ENCODE assay signal across 9 mouse cellular contexts in genomic region chr9:45935628-45936210, GRCm38 (mm10). TPM values are rescaled to one million over a fixed set of nuclear protein-coding genes. Genes with fewer than 3 reads are reported as not detected.
A peak's percentile ranks its signal among the peaks of the same experiment; 100 is the strongest.
DNase-seq lines count a peak whose midpoint lies in the region; ATAC-seq lines count a peak whose summit lies in the region.
"Had no signal": no experiment of that assay in that cellular context is flagged by ENCODE, and none has a peak within 500 bp of the region (broad histone marks: within the 10 kb centered on the region; RNA-seq: fewer than 3 reads in every experiment).

TSS of gene Tagln (minus strand) at chr9:45936058.

- H3K27me3 ChIP-seq in embryonic facial prominence, embryonic 10.5 days (replicated peaks; ENCODE audit: low read depth, poor library complexity, severe bottlenecking): peaks cover 9% of the 10 kb centered on the region
- H3K27me3 ChIP-seq in heart, embryonic 12.5 days (replicated peaks): no peaks in the 10 kb centered on the region
- H3K27me3 ChIP-seq in midbrain, embryonic 16.5 days (ENCODE audit: control insufficient read depth, insufficient read depth, low read depth, low read length): no peaks in the 10 kb centered on the region

- WGBS in embryonic facial prominence, embryonic 10.5 days: 11% methylated on average over 21 of the region's 21 CpGs
- 3% methylated on average over 21 of the region's 21 CpGs for WGBS in heart, embryonic 12.5 days
- 20% methylated on average over 21 of the region's 21 CpGs for WGBS in large intestine, adult 2 months
- 9% methylated on average over 21 of the region's 21 CpGs for WGBS in midbrain, embryonic 16.5 days

- ATAC-seq in heart, embryonic 12.5 days (ENCODE audit: insufficient number of reproducible peaks, low FRiP score): peak; percentile 64
- ATAC-seq in midbrain, embryonic 16.5 days: no peak

- peak within 1 kb of the TSS; percentile 66 for H3K9ac ChIP-seq in heart, embryonic 12.5 days
- no peak within 1 kb of the TSS; the same call in 1 of the 2 replicates for H3K9ac ChIP-seq in midbrain, embryonic 16.5 days (ENCODE audit: low read depth, low read length)
- H3K9ac ChIP-seq: liver, embryonic 15.5 days had no signal

- H3K27ac ChIP-seq in embryonic facial prominence, embryonic 10.5 days (replicated peaks): peak within 1 kb of the TSS; percentile 26; the same call in 1 of the 2 replicates
- H3K27ac ChIP-seq in heart, embryonic 12.5 days (ENCODE audit: poor library complexity, severe bottlenecking): peak within 1 kb of the TSS; percentile 76
- H3K27ac ChIP-seq in midbrain, embryonic 16.5 days (ENCODE audit: low read length): no peak within 1 kb of the TSS
- H3K27ac ChIP-seq: liver, embryonic 15.5 days had no signal

- H3K4me1 ChIP-seq in embryonic facial prominence, embryonic 10.5 days: peaks cover 15% of the 10 kb centered on the region
- peaks cover 41% of the 10 kb centered on the region for H3K4me1 ChIP-seq in heart, embryonic 12.5 days (replicated peaks)
- H3K4me1 ChIP-seq in midbrain, embryonic 16.5 days (ENCODE audit: control insufficient read depth, insufficient read depth, low read length): no peaks in the 10 kb centered on the region
- H3K4me1 ChIP-seq: liver, embryonic 15.5 days had no signal

- no peaks in the 10 kb centered on the region for H3K9me3 ChIP-seq in embryonic facial prominence, embryonic 10.5 days
- no peaks in the 10 kb centered on the region for H3K9me3 ChIP-seq in heart, embryonic 12.5 days (replicated peaks)
- no peaks in the 10 kb centered on the region for H3K9me3 ChIP-seq in midbrain, embryonic 16.5 days (replicated peaks; ENCODE audit: control insufficient read depth, low read length, poor library complexity, severe bottlenecking)
- H3K9me3 ChIP-seq: liver, embryonic 15.5 days had no signal

- H3K36me3 ChIP-seq in embryonic facial prominence, embryonic 10.5 days (replicated peaks): peaks cover 40% of the 10 kb centered on the region
- peaks cover 36% of the 10 kb centered on the region for H3K36me3 ChIP-seq in heart, embryonic 12.5 days
- H3K36me3 ChIP-seq in midbrain, embryonic 16.5 days (ENCODE audit: control insufficient read depth, insufficient read depth, low read length): peaks cover 10% of the 10 kb centered on the region

- peak within 1 kb of the TSS; percentile 71 for H3K4me2 ChIP-seq in heart, embryonic 12.5 days
- peak within 1 kb of the TSS; percentile 33 for H3K4me2 ChIP-seq in midbrain, embryonic 16.5 days (ENCODE audit: low read length)
- H3K4me2 ChIP-seq: liver, embryonic 15.5 days had no signal

- H3K4me3 ChIP-seq in embryonic facial prominence, embryonic 10.5 days: peak within 1 kb of the TSS; percentile 43
- peak within 1 kb of the TSS; percentile 46 for H3K4me3 ChIP-seq in heart, embryonic 12.5 days
- no peak within 1 kb of the TSS for H3K4me3 ChIP-seq in midbrain, embryonic 16.5 days (ENCODE audit: low read depth, low read length)
- H3K4me3 ChIP-seq: liver, embryonic 15.5 days had no signal

- no peak for DNase-seq in layer of hippocampus, postnatal 10 days (ENCODE audit: low spot score in 2 of 2)
- no peak for DNase-seq in layer of hippocampus, adult 11-12 months (ENCODE audit: low spot score)
- peak; percentile 61 for DNase-seq in embryonic facial prominence, embryonic 10.5 days (ENCODE audit: low spot score)
- no peak for DNase-seq in large intestine, adult 2 months (ENCODE audit: low read depth, low spot score)
- no peak for DNase-seq in frontal cortex, postnatal 36 days (ENCODE audit: low spot score in 2 of 2)
- DNase-seq in cerebellum, postnatal 25 days: no peak

RNA-seq across cellular contexts. Expression of gene Tagln, which starts in this region (rescaled TPM):
- total RNA-seq in layer of hippocampus, postnatal 10 days (2021): 10 to 100 TPM; 12.1 TPM
- polyA plus RNA-seq in embryonic facial prominence, embryonic 10.5 days (2016; fragmentation: Nextera tagmentation; extraction: Ambion mirVana): 12.4 and 15.1 TPM in 2 replicates
- polyA plus RNA-seq in heart, embryonic 12.5 days (2016; fragmentation: Nextera tagmentation; extraction: Ambion mirVana): 236 and 253 TPM in 2 replicates
- polyA plus RNA-seq in large intestine, adult 2 months (2012; rRNA removed): 615 and 775 TPM in 2 replicates
- 3.1 and 5.5 TPM in 2 replicates for polyA plus RNA-seq in midbrain, embryonic 16.5 days (2015; fragmentation: Nextera tagmentation; extraction: Ambion mirVana)

Comparison
In these comparisons a context has a peak if more than half of its experiments do, and no peak if none do; other contexts are left out.
1. RNA of gene Tagln (polyA plus RNA-seq): 615 to 775 TPM in large intestine, adult 2 months and 236 to 253 TPM in heart, embryonic 12.5 days; 12.4 to 15.1 TPM in embryonic facial prominence, embryonic 10.5 days and 3.1 to 5.5 TPM in midbrain, embryonic 16.5 days; every median in the first group is over 10 times any median in the second.